18 mouse cellular contexts compared by ENCODE assay signal in genomic region chr13:50648771-50649170, GRCm38 (mm10). TPM values are rescaled to one million over a fixed set of nuclear protein-coding genes. Genes with fewer than 3 reads are reported as not detected.
"Had no signal": no experiment of that assay in that cellular context is flagged by ENCODE, and none has a peak within 500 bp of the region (broad histone marks: within the 10 kb centered on the region; RNA-seq: fewer than 3 reads in every experiment).

No protein-coding gene starts in this region.

RNA-seq across cellular contexts. Expression of gene Gm904, which starts 5.7 kb away (rescaled TPM):
- total RNA-seq: megakaryocyte progenitor cell, adult 5-6 weeks; midbrain, postnatal 0 days; monocyte, adult 5-6 weeks; neutrophil, adult 5-6 weeks had no signal
- polyA plus RNA-seq: liver, postnatal 0 days; lung, adult 2 months; lung, embryonic 15.5 days; lung, postnatal 0 days; macrophage; midbrain, embryonic 11.5 days; midbrain, embryonic 13.5 days; midbrain, embryonic 15.5 days; midbrain, postnatal 0 days; neural tube, embryonic 12.5 days; neural tube, embryonic 14.5 days; small intestine, adult 2 months; stomach, embryonic 14.5 days; stomach, embryonic 16.5 days; thymus, postnatal 0 days had no signal

RNA-seq across cellular contexts. Expression of gene Gm8765, which starts 49.3 kb away (rescaled TPM):
- total RNA-seq: megakaryocyte progenitor cell, adult 5-6 weeks; midbrain, postnatal 0 days; monocyte, adult 5-6 weeks; neutrophil, adult 5-6 weeks had no signal
- polyA plus RNA-seq: liver, postnatal 0 days; lung, adult 2 months; lung, embryonic 15.5 days; macrophage; midbrain, embryonic 11.5 days; midbrain, embryonic 13.5 days; midbrain, embryonic 15.5 days; midbrain, postnatal 0 days; neural tube, embryonic 12.5 days; neural tube, embryonic 14.5 days; small intestine, adult 2 months; stomach, embryonic 14.5 days; stomach, embryonic 16.5 days; thymus, postnatal 0 days had no signal
